Mouse (Mus musculus) MEL-GATA-1-ER (cell line): ENCODE data around the gene Ptgfrn.

ENCODE experiments used
- DNase-seq: peaks from one replicate; pipeline ENCODE4 v3.0.0-alpha.2; 2012; ENCODE audit warnings: low read depth; ENCODE audit errors: extremely low read depth

The Ptgfrn gene

GRCm38 (mm10) chr3:101044686-101045085, 65.4 kb downstream of the Ptgfrn start:
- DNase-seq, result no peak

- no peak for DNase-seq
Observed at GRCm38 (mm10) chr3:101041997-101042396, 68.1 kb downstream of the Ptgfrn start.

GRCm38 (mm10) chr3:101037984-101038545, 72.0 kb downstream of the Ptgfrn start:
- no peak for DNase-seq

GRCm38 (mm10) chr3:101036001-101036400, 74.1 kb downstream of the Ptgfrn start:
- DNase-seq, result no peak

GRCm38 (mm10) chr3:101034509-101034908, 75.6 kb downstream of the Ptgfrn start:
- DNase-seq, result no peak

GRCm38 (mm10) chr3:101033644-101034043, 76.4 kb downstream of the Ptgfrn start:
- DNase-seq, result no peak

GRCm38 (mm10) chr3:101031456-101032142, 78.5 kb downstream of the Ptgfrn start:
- DNase-seq, result no peak

- no peak for DNase-seq
Observed at GRCm38 (mm10) chr3:101030630-101031029, 79.4 kb downstream of the Ptgfrn start.

GRCm38 (mm10) chr3:101029339-101029738, 80.7 kb downstream of the Ptgfrn start, which contains the start of gene Cd101:
Gene Cd101 (minus strand): TSS chr3:101029556.
- no peak for DNase-seq

- no peak for DNase-seq
Observed at GRCm38 (mm10) chr3:101026741-101027140, 83.3 kb downstream of the Ptgfrn start.

GRCm38 (mm10) chr3:101022967-101023366, 87.1 kb downstream of the Ptgfrn start:
- DNase-seq, result no peak

GRCm38 (mm10) chr3:101021481-101022051, 88.5 kb downstream of the Ptgfrn start:
- DNase-seq, result no peak

- DNase-seq, result no peak
Observed at GRCm38 (mm10) chr3:101021073-101021472, 89.0 kb downstream of the Ptgfrn start.

GRCm38 (mm10) chr3:101018494-101018893, 91.6 kb downstream of the Ptgfrn start:
- no peak for DNase-seq

GRCm38 (mm10) chr3:101016050-101016449, 94.0 kb downstream of the Ptgfrn start:
- DNase-seq, result no peak

- no peak for DNase-seq
Observed at GRCm38 (mm10) chr3:101015254-101015653, 94.8 kb downstream of the Ptgfrn start.

GRCm38 (mm10) chr3:101013536-101013935, 96.5 kb downstream of the Ptgfrn start:
- no peak for DNase-seq

GRCm38 (mm10) chr3:101013005-101013404, 97.1 kb downstream of the Ptgfrn start:
- DNase-seq, result no peak

GRCm38 (mm10) chr3:101012597-101012996, 97.5 kb downstream of the Ptgfrn start:
- DNase-seq, result no peak

GRCm38 (mm10) chr3:101012131-101012571, 97.9 kb downstream of the Ptgfrn start:
- DNase-seq, result no peak

GRCm38 (mm10) chr3:101011203-101011600, 98.9 kb downstream of the Ptgfrn start:
- no peak for DNase-seq

GRCm38 (mm10) chr3:101010589-101011202, 99.4 kb downstream of the Ptgfrn start:
- DNase-seq, result peak; percentile 43
